Mouse (Mus musculus): Measurements from ENCODE around the gene Tcf3.

- TF ChIP-seq CTCF (IDR thresholded peaks at IDR 0.05; ENCODE audit: low read depth, low read length) (no peak), POLR2A (IDR thresholded peaks at IDR 0.05; ENCODE audit: borderline replicate concordance, low read depth, low read length) (no peak)
Measured at GRCm38 (mm10) chr10:80419419-80419818, 14.0 kb downstream of the Tcf3 start.
